Mouse (Mus musculus): ENCODE results near the gene Ttk.

DNA sequence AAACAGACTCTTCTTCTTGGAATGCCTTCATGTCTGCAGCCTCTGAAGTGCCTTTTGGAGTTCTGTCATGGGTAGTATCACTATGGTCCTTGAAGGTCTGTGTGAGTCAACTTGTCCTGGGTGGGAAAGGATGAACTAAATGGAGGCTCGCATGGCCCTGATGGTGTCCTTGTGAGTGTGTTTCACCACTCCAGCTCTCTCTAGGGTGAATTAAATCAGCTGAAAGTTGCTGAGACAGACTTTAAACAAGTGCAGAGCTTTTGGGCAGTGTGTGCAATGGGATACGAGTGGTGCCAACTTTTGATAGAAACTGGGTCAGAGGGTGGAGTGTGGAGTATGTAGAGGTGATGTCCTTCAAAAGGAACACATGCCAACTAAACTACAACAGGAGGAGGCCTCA lies 13.5 kb upstream of the Ttk start:
- TF ChIP-seq TAL1 (IDR thresholded peaks at IDR 0.05; ENCODE audit: low read length) = no peak
- TF ChIP-seq GATA1 (IDR thresholded peaks at IDR 0.05; ENCODE audit: low read length) = no peak

All from erythroblast, embryonic 14.5 days (primary cell).